Mouse (Mus musculus) midbrain, postnatal 0 days (tissue): ENCODE results near the gene Lrrc52. TPM values are rescaled to one million over a fixed set of nuclear protein-coding genes. Genes with fewer than 3 reads are reported as not detected.

Source experiments
- ATAC-seq: fragments of 200-750 bp; cut with Nextera tagmentation; 2 replicates; pipeline ENCODE4 v1.8.0; 2017; ENCODE audit warnings: moderate number of reproducible peaks, mild to moderate bottlenecking, moderate TSS enrichment, moderate library complexity; ENCODE audit not compliant: low FRiP score
- DNase-seq: peaks from one replicate; pipeline ENCODE4 v3.0.0-alpha.2; 2015; ENCODE audit warnings: low spot score
- H3K27ac ChIP-seq: fragments of 300-500 bp; sonication (generic); 2 replicates; pipeline ENCODE4 v1.5.1; 2014; ENCODE audit warnings: low read depth, mild to moderate bottlenecking, low read length, mixed read lengths
- H3K27me3 ChIP-seq: fragments of 300-500 bp; sonication (generic); 2 replicates; pipeline ENCODE4 v1.6.1; 2014; ENCODE audit warnings: low read length, control low read depth, mixed read lengths; ENCODE audit not compliant: insufficient read depth
- H3K36me3 ChIP-seq: fragments of 300-500 bp; sonication (generic); 2 replicates; pipeline ENCODE4 v1.6.1; 2014; ENCODE audit warnings: low read length, control low read depth, mixed read lengths; ENCODE audit not compliant: insufficient read depth
- H3K4me1 ChIP-seq: fragments of 300-500 bp; sonication (generic); 2 replicates; pipeline ENCODE4 v1.6.1; 2014; ENCODE audit warnings: mild to moderate bottlenecking, control low read depth, antibody characterized with exemption, low read length, mixed read lengths; ENCODE audit not compliant: insufficient read depth
- H3K4me2 ChIP-seq: fragments of 300-500 bp; sonication (generic); 2 replicates; pipeline ENCODE4 v1.6.1; 2014; ENCODE audit warnings: low read depth, mild to moderate bottlenecking, low read length, mixed read lengths; ENCODE audit not compliant: poor library complexity, severe bottlenecking
- H3K4me3 ChIP-seq: fragments of 300-500 bp; sonication (generic); 2 replicates; pipeline ENCODE4 v1.5.1; 2014; ENCODE audit warnings: low read depth, mild to moderate bottlenecking, low read length, moderate library complexity
- H3K9ac ChIP-seq: fragments of 300-500 bp; sonication (generic); replicated peaks from 2 replicates; pipeline ENCODE4 v1.6.1; 2014; ENCODE audit warnings: mild to moderate bottlenecking, low read length, moderate library complexity, mixed read lengths; ENCODE audit not compliant: poor library complexity, severe bottlenecking
- H3K9me3 ChIP-seq: fragments of 300-500 bp; sonication (generic); 2 replicates; pipeline ENCODE4 v1.6.1; 2016; ENCODE audit warnings: low read length, control low read depth
- CTCF ChIP-seq: IDR thresholded peaks from 2 replicates; pipeline ENCODE4 v1.5.1; 2016; ENCODE audit warnings: antibody characterized with exemption, mild to moderate bottlenecking
- WGBS: fragments of 180-500 bp; shearing (Covaris S2); extraction: QIAGEN DNeasy Blood & Tissue Kit; methylation state at CpG from one replicate; pipeline ENCODE4 v1.1.7; 2014; 5-methylcytosine and 5-hydroxymethylcytosine counted together
- polyA plus RNA-seq: library from polyadenylated mRNA; unstranded; fragments of >200 nt; fragmentation: Nextera tagmentation; extraction: Ambion mirVana; gene quantifications from 2 replicates; pipeline ENCODE4 v1.2.1, GENCODE M21; 2015
- total RNA-seq: library from RNA; depleted of rRNA; stranded (reverse); fragments of >200 nt; gene quantifications from 2 replicates; pipeline ENCODE4 v1.2.3, GENCODE M21; 2014

The Lrrc52 gene
- total and polyA plus RNA-seq, 2 experiments from 2014 or later, result not detected

DNA sequence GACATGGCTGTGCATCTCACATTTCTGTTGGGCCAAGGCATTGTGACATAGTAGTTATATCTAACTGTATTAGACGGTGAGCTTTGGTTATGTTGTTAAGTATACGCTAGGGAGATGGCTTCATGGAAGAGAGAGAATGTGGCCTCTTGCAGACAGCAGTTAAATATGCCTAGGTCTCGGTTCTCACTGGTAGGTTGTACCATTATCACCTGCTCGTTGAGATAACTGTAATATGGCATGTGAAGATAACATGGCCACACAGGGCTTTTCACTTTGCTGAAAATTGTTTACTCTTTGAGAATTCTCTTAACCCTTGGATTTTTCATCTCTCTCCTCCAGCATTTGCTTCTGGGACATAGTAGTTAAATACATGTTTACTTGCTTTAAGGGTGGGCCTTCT is 21.4 kb downstream of the Lrrc52 start:
- Histone ChIP-seq H3K4me3 (no peak overlapping the region), H3K4me2 (no peak overlapping the region), H3K36me3 (no peaks in the 10 kb centered on the region), H3K4me1 (no peaks in the 10 kb centered on the region), H3K27ac (no peak overlapping the region), H3K27me3 (no peaks in the 10 kb centered on the region), H3K9ac (no peak overlapping the region), H3K9me3 (no peaks in the 10 kb centered on the region)
- ATAC-seq, result no peak
- no peak for TF ChIP-seq CTCF
- 89% methylated on average over 4 of the region's 4 CpGs for WGBS
- DNase-seq, result no peak

DNA sequence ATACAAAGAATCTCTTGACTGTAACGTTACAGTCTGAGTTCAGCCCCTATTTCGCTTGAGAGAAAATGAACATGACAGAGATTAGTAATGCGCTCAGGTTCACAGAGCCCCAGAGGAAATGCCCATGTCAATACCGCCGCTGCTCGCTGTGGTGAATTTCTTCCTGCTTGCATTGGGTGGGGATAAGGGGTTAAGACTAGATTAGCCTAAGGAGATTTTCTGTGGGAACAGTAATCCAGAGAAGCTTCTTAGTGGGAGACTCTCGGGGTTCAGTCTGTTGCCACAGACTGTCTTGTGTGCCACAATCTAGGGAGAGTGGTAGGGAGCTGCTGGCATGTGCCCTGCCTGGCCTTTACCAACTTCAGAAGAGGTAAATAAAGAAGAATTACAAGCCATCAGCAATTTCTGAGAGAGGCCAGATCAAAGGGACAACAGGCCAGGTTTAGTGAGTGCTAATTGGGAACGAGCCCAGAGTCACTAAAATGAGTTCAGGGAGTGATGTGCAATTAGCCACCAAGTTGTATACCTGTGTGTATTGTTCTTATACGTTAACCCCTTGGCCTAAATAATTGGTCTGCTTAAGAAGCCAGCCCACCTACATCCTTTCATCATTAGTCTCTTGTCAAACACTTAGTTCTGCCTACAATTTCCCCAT is 28.2 kb downstream of the Lrrc52 start:
- no peak for TF ChIP-seq CTCF
- H3K9me3 ChIP-seq, result no peaks in the 10 kb centered on the region

DNA sequence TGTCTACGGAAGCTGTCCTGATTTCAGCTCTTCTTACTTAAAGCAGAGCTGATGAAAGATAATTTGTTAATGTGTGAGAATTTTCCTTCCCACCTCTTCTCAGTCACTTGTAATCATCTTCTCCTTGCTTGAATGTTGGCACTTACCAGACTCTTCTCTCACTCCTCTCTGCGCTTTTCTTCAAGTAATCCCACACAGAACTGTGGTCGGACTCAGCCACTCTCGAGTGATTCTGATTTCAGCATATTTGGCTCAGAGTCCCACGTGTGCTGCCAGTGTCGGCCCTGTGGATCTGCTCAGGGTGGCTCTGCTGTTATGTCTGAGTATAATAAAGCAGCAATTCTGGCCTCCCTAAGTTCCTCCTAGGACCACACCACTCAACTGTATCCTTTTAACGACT is 29.5 kb downstream of the Lrrc52 start:
- 73% methylated on average over 7 of the region's 7 CpGs for WGBS
- Histone ChIP-seq H3K9me3 (no peaks in the 10 kb centered on the region), H3K4me3 (no peak overlapping the region), H3K36me3 (no peaks in the 10 kb centered on the region), H3K27me3 (no peaks in the 10 kb centered on the region), H3K4me2 (no peak overlapping the region), H3K4me1 (no peaks in the 10 kb centered on the region), H3K9ac (no peak overlapping the region), H3K27ac (no peak overlapping the region)
- ATAC-seq (no peak), DNase-seq (no peak)
- no peak for TF ChIP-seq CTCF

More for the DNA sequence above, 28.2 kb downstream of the Lrrc52 start:
- DNase-seq, result no peak
- no peaks in the 10 kb centered on the region for H3K36me3 ChIP-seq
- H3K4me1 ChIP-seq, result no peaks in the 10 kb centered on the region
- H3K27ac ChIP-seq, result no peak overlapping the region
- no peak overlapping the region for H3K4me3 ChIP-seq
- 50% methylated on average over 9 of the region's 9 CpGs for WGBS
- no peak overlapping the region for H3K4me2 ChIP-seq
- H3K9ac ChIP-seq, result no peak overlapping the region
- no peak for ATAC-seq
- no peaks in the 10 kb centered on the region for H3K27me3 ChIP-seq

DNA sequence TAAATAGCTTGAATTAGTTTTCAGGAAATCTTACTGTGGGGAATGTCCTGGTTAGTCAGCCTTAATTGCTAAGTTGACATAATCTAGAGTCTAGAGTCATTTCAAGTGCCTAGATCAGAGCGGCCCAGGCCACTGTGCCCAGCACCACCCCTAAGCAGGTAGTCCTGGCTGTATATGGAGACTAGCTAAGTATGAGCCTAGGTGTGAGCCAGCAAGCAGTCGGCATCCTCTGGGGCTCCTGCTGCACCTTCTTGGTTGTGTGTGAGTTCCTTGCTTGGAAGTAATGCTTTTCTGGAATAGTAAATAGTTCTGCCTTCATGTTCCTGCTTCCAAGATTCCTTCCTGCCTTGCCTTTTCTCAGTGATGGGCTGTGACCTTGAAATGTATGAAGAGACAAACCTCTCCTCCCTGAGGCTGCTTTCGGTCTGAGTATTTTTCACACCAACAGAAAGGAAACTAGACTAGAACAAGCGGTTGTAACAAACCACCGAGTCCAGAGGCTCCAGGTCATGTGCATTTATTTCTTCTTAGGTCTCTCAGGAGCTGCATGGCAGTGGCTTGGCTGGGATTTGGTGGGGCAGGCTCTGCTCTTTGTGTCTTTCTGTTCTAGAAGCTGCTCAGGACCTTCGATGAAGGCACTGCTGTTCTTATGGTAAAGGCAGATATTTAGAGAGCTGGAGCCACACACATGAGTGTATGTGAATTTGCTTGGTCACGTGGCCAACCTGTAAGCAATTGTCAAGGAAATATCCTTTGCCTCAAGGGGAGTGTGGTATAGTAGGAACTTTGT is 30.2 kb downstream of the Lrrc52 start:
- Histone ChIP-seq H3K4me2 (no peak overlapping the region), H3K4me3 (no peak overlapping the region), H3K4me1 (no peaks in the 10 kb centered on the region), H3K36me3 (no peaks in the 10 kb centered on the region), H3K9ac (no peak overlapping the region), H3K27ac (no peak overlapping the region), H3K27me3 (no peaks in the 10 kb centered on the region), H3K9me3 (no peaks in the 10 kb centered on the region)
- WGBS, result 88% methylated on average over 7 of the region's 7 CpGs
- TF ChIP-seq CTCF, result no peak
- DNase-seq, result no peak
- ATAC-seq, result no peak

DNA sequence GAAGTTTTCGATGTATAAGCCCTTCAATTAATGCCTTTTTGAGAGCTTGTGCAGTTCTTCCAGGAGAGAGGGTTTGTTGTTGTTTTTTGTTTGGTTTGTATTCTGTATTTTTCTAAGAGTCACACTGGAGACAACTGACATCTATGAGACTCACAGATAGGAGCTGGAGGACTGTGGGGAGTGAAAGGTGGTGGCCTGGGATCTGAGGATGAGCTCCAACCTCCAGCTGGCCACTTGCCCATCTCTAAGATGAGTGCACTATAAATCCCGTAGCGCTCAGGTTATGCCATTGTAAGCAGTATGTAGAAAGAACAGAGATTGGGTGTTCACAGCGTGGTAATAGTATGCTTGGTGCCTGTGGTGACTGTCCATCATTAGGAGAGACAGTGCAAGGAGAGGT is 31.6 kb downstream of the Lrrc52 start:
- WGBS, result 86% methylated on average over 4 of the region's 4 CpGs
- no peaks in the 10 kb centered on the region for H3K36me3 ChIP-seq

DNA sequence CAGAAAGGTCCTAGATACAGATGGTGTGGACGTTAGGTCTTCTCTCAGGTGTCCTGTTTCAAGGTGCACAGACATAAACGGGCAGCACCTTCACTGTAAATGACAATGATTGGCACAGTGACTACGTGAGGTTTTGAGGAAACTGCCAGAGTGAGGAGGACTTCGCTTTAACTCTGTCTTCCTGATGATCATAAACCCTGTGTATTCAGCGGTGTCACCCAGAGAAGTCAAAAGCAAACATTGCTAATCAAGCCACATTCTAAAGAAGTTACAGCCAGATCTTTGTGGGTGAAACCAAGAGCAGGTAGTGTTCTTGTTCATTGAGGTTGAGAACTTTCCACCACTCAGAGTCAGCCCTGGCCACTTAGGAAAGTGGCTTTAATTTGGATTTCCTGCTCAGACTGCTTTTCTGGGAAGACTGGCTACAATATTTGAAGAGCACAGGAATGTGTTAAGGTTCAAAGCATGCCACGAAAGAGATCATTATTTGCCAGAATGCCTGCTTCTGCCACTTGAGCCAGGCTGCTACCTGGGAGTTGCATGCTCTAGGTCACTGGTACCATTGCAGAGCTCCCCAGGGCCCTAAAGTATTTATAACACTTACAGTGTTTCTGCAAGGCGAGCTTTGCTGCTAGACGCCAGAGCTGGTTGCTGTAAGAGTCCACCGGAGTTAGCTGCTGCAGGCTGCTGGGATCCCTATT is 35.5 kb downstream of the Lrrc52 start:
- Histone ChIP-seq H3K27me3 (no peaks in the 10 kb centered on the region), H3K36me3 (no peaks in the 10 kb centered on the region), H3K4me2 (no peak overlapping the region), H3K4me1 (no peaks in the 10 kb centered on the region), H3K9me3 (no peaks in the 10 kb centered on the region), H3K4me3 (no peak overlapping the region), H3K27ac (no peak overlapping the region), H3K9ac (no peak overlapping the region)
- WGBS, result 68% methylated on average over 9 of the region's 9 CpGs
- DNase-seq, result no peak
- TF ChIP-seq CTCF, result no peak
- no peak for ATAC-seq

More for the DNA sequence above, 31.6 kb downstream of the Lrrc52 start:
- no peak overlapping the region for H3K4me3 ChIP-seq
- no peak overlapping the region for H3K27ac ChIP-seq
- no peaks in the 10 kb centered on the region for H3K9me3 ChIP-seq
- no peak for TF ChIP-seq CTCF
- H3K4me1 ChIP-seq, result no peaks in the 10 kb centered on the region
- DNase-seq (no peak), ATAC-seq (no peak)
- no peaks in the 10 kb centered on the region for H3K27me3 ChIP-seq
- no peak overlapping the region for H3K4me2 ChIP-seq
- no peak overlapping the region for H3K9ac ChIP-seq
